Mouse (Mus musculus) small intestine, adult 10 weeks (tissue): ENCODE data around the gene Olfr304. TPM values are rescaled to one million over a fixed set of nuclear protein-coding genes. Genes with fewer than 3 reads are reported as not detected.

Source experiments
- polyA plus RNA-seq: library from polyadenylated mRNA; stranded (reverse); fragments of 350-450 nt; fragmentation: Illumina TruSeq; extraction: RNeasy Lipid Tissue Mini Kit (QIAGEN cat#74804); gene quantifications from one replicate; pipeline ENCODE4 v1.2.3, GENCODE M21; 2014; ENCODE audit warnings: low replicate concordance

The Olfr304 gene
- not detected for polyA plus RNA-seq

DNA sequence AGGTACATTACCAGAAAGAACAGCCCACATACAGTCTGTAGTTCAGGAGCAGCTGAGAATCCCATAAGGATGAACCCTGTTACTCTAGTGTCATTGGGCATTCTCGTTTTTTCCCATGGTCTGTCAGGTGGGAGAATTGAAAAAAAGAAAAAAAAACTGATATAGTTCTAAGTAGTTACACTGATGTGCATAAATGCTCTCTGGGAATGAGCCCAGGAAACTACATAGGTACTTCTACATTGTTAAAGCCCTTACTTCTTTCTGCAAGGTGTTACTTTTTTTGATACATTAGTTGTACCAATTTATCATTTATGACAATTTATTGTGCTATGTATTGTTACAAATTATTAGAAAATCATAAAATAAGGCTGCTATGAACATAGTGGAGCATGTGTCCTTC is at the start of gene Olfr304:
Olfr304 (minus strand) TSS at position 101 of the 400 bp plus-strand sequence.

DNA sequence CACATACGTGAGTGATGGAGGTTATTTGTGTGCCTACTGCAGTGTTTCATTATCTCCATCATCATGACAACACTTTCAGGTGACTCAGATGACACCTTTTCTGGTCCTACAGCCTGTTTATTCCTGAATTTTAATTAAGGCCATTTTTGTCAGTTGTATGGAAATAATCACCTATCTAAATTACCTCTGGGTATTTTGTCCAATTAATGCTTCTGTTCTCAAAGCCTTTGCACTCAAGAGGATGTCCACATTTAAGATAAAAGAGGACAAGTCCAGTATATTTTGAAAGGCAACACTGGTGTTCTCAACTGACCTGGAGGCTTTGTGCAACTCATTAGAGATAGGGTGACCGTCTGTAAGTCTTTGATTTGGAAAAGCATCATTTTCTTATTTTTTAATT is 17.1 kb upstream of the Olfr304 start, which contains the start of gene Olfr301:
Olfr301 (plus strand) TSS at position 301 of the 400 bp plus-strand sequence.

DNA sequence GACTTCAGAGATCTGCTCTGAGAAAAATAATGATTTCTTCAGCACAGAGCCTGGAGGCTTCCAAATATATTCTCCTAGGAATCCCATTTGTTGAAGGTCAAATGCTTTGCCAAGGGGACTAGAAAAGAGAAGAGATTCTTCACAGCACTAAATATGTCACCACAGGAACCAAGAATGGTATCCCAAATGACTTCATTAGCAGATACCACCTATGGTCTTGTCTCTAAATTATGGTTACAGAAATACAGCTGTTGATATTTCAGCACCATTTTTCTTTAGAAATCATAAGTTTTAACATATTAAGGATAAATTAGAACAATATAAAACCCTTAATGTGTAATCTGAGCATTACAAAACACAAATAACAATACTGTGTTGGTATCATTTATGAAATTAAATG is 11.2 kb upstream of the Olfr304 start, which contains the start of gene Olfr303:
Olfr303 (minus strand) TSS at position 101 of the 400 bp plus-strand sequence.

DNA sequence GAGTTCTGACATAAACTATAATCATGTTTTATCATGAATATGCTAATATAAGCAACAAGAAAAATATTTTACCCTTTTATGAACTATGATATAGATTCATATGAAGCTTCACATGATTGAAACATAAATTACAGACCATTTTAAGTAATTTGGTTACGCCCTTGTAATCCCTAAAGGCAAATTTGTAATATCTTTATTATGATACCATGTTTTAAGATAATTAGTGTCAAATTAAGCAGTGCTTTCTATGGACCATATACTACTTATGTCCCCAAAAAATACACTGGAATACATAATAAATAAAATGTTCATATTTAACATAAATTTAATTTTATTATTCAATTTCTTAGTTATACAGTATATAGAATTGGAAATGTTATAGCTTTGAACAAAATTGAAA is 19.6 kb downstream of the Olfr304 start, which contains the start of gene Olfr305:
Olfr305 (minus strand) TSS at position 101 of the 400 bp plus-strand sequence.

DNA sequence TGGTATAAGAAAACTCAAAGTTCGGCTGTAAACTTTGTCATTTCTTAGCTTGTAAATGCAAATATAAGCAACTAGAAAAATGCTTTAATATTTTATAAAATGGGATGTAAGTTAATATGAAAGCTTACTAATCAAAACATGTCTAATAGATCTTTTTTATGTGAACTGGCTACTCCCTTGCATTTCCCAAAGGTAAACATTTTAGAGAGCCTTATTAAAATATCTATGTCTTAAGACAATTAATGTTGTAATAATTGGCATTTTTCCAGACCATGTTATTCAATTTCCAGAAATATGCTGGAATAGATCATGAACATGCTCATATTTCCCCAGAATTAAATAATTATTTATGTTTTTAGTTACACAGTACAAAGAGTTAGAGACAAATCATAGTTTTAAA is 49.0 kb downstream of the Olfr304 start, which contains the start of gene Olfr307:
Olfr307 (minus strand) TSS at position 101 of the 400 bp plus-strand sequence.

Other genes with a start within 250 kb of the Olfr304 start
- gene Vmn2r75, start 214.9 kb downstream of the Olfr304 start, polyA plus RNA-seq: not detected
- gene Vmn2r76, start 140.3 kb downstream of the Olfr304 start, polyA plus RNA-seq: not detected
- gene Olfr310, start 109.5 kb downstream of the Olfr304 start, polyA plus RNA-seq: not detected
- gene Olfr309, start 73.0 kb downstream of the Olfr304 start, polyA plus RNA-seq: not detected
- gene Olfr308, start 61.0 kb downstream of the Olfr304 start, polyA plus RNA-seq: not detected
- not detected for gene Olfr307, start 49.1 kb downstream of the Olfr304 start, polyA plus RNA-seq
- not detected for gene Olfr305, start 19.7 kb downstream of the Olfr304 start, polyA plus RNA-seq
- gene Olfr303, start 11.1 kb upstream of the Olfr304 start, polyA plus RNA-seq: not detected
- not detected for gene Olfr301, start 17.2 kb upstream of the Olfr304 start, polyA plus RNA-seq
- not detected for gene Olfr299, start 73.3 kb upstream of the Olfr304 start, polyA plus RNA-seq
- gene Olfr298, start 105.8 kb upstream of the Olfr304 start, polyA plus RNA-seq: not detected
- gene Olfr297, start 133.3 kb upstream of the Olfr304 start, polyA plus RNA-seq: not detected
- gene Olfr295, start 197.2 kb upstream of the Olfr304 start, polyA plus RNA-seq: not detected
- not detected for gene Olfr294, start 230.0 kb upstream of the Olfr304 start, polyA plus RNA-seq